Comparison of ENCODE assay signal across 8 mouse cellular contexts in the genomic region with DNA sequence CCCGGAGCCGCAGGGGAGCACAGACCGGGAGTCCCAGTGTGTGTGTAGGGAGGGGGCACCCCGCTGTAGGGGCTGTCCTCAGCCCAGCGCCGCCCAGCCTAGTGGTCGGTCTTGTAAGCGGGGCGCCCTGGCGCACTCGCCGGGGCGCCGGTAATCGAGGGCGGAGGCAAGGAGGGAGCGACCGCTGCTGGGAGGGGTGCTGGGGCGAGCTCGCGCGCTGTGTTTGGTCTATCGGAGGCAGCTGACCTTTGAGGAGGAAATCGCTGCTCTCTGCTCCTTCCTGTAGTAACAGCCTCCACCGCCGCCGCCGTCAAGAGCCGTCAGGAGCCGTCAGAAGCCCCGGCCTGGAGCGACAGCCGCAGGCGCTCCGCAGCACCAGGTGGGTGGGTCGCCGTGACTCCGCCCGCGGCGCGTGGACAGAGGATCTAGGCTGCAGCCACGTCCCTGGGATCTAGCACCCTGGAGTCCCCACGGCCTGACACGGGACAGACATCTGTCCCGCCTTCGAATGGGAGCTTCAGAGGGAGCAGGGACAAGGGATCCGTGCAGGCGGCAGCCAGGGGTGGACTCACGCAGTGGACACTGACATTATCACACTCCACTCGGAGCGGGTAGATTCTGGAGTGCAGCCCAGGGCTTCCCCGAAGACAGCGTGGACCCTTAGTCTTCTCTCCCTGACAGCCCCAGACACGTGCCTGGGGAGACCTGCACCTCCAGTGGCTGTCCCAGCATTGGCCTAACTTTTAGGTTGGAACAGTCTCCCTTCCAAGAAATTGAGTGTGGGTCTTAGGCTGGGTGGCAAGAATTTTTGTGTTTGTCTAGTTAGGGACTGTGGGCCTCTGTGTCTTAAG. TPM values are rescaled to one million over a fixed set of nuclear protein-coding genes. Genes with fewer than 3 reads are reported as not detected.
DNase-seq lines count a peak whose midpoint lies in the region; ATAC-seq and TF ChIP-seq lines count a peak whose summit lies in the region.

No protein-coding gene starts in this region.

- H3K4me2 ChIP-seq in lung, embryonic 16.5 days (ENCODE audit: low read depth, low read length), result peak overlapping the region; percentile 83

- TF ChIP-seq POLR2A in olfactory bulb, adult 2 months (IDR thresholded peaks at IDR 0.05; ENCODE audit: insufficient read depth, low read depth, low read length), result no peak

- intact Hi-C loops in heart, postnatal 10 days (cut with DNase I), result no loop called here

- peak overlapping the region; percentile 72 for H3K9ac ChIP-seq in lung, embryonic 16.5 days (ENCODE audit: low read length)

- peaks cover 85% of the 10 kb centered on the region for H3K27me3 ChIP-seq in forebrain, embryonic 10.5 days (ENCODE audit: poor library complexity, severe bottlenecking)
- no peaks in the 10 kb centered on the region; the same call in 1 of the 2 replicates for H3K27me3 ChIP-seq in lung, embryonic 16.5 days (ENCODE audit: control insufficient read depth, insufficient read depth, low read depth, low read length)

- peak; percentile 97 for ATAC-seq in CD4-positive, CD25-positive, alpha-beta regulatory T cell, adult 4 months
- ATAC-seq in lung, embryonic 16.5 days (ENCODE audit: low read depth), result peak; percentile 94

- H3K36me3 ChIP-seq in forebrain, embryonic 10.5 days (replicated peaks), result no peaks in the 10 kb centered on the region
- H3K36me3 ChIP-seq in lung, embryonic 16.5 days (ENCODE audit: control insufficient read depth, insufficient read depth, low read length), result no peaks in the 10 kb centered on the region

- peak overlapping the region; percentile 72 for H3K27ac ChIP-seq in forebrain, embryonic 10.5 days
- H3K27ac ChIP-seq in lung, embryonic 16.5 days (ENCODE audit: low read length), result peak overlapping the region; percentile 69
- no peak overlapping the region for H3K27ac ChIP-seq in olfactory bulb, adult 2 months (ENCODE audit: insufficient read depth, low read depth, low read length)

- DNase-seq in adrenal gland, postnatal 25 days, result peak; percentile 84
- DNase-seq in forebrain, embryonic 10.5 days (ENCODE audit: extremely low spot score, low spot score), result peak; percentile 59
- peak; percentile 91 to 93 for DNase-seq in heart, postnatal 10 days
- peak; percentile 83 to 91 for DNase-seq in kidney, postnatal 4 days
- DNase-seq in thymus, postnatal 10 days (ENCODE audit: low spot score in 2 of 2), result peak; percentile 82 to 85

- peak overlapping the region; percentile 56 for H3K4me3 ChIP-seq in forebrain, embryonic 10.5 days
- peak overlapping the region; percentile 63 for H3K4me3 ChIP-seq in lung, embryonic 16.5 days (ENCODE audit: low read length)
- H3K4me3 ChIP-seq in olfactory bulb, adult 2 months (ENCODE audit: insufficient read depth, low read depth, low read length), result peak overlapping the region; percentile 61

- peaks cover 19% of the 10 kb centered on the region for H3K4me1 ChIP-seq in forebrain, embryonic 10.5 days
- peaks cover 13% of the 10 kb centered on the region for H3K4me1 ChIP-seq in lung, embryonic 16.5 days (replicated peaks; ENCODE audit: control insufficient read depth, insufficient read depth, low read length)
- peaks cover 14% of the 10 kb centered on the region for H3K4me1 ChIP-seq in olfactory bulb, adult 2 months (ENCODE audit: control insufficient read depth, insufficient read depth, low read length)

- TF ChIP-seq CTCF in olfactory bulb, adult 2 months (IDR thresholded peaks at IDR 0.05; ENCODE audit: insufficient read depth, low read depth, low read length), result no peak

- no peaks in the 10 kb centered on the region for H3K9me3 ChIP-seq in forebrain, embryonic 10.5 days
- H3K9me3 ChIP-seq in lung, embryonic 16.5 days (ENCODE audit: control insufficient read depth, low read length), result no peaks in the 10 kb centered on the region

- WGBS in forebrain, embryonic 10.5 days, result 3% methylated on average over 54 of the region's 55 CpGs
- under 1% methylated on average over 52 of the region's 55 CpGs for WGBS in lung, embryonic 16.5 days
- 4% methylated on average over 55 of the region's 55 CpGs for WGBS in olfactory bulb, adult 2 months

RNA-seq across cellular contexts. Expression of a gene that starts 1.3 kb away (rescaled TPM):
- polyA plus RNA-seq in CD4-positive, CD25-positive, alpha-beta regulatory T cell, adult 4 months (2017; shearing (Covaris generic)), result 10 to 100 TPM; 37.9 to 52.4 TPM
- total RNA-seq in adrenal gland, postnatal 25 days (2021), result 43.8 and 54.5 TPM in 2 replicates
- polyA plus RNA-seq in forebrain, embryonic 10.5 days (2016; fragmentation: Nextera tagmentation; extraction: Ambion mirVana), result 1.7 TPM in 2 replicates
- 10 to 100 TPM; 22.9 to 26.9 TPM for total RNA-seq in heart, postnatal 10 days (2021)
- polyA plus RNA-seq in lung, embryonic 16.5 days (2015; fragmentation: Nextera tagmentation; extraction: Ambion mirVana), result 11.0 and 11.3 TPM in 2 replicates
- not detected in 2 replicates for polyA plus RNA-seq in olfactory bulb, adult 2 months (2012; ENCODE audit: insufficient read depth, insufficient read length, low replicate concordance, missing spikeins)

RNA-seq across cellular contexts. Expression of a gene that starts 9.9 kb away (rescaled TPM):
- 10 to 100 TPM; 39.3 to 53.2 TPM for polyA plus RNA-seq in CD4-positive, CD25-positive, alpha-beta regulatory T cell, adult 4 months (2017; shearing (Covaris generic))
- 89.0 and 123 TPM in 2 replicates for total RNA-seq in adrenal gland, postnatal 25 days (2021)
- polyA plus RNA-seq in forebrain, embryonic 10.5 days (2016; fragmentation: Nextera tagmentation; extraction: Ambion mirVana), result 14.9 and 16.2 TPM in 2 replicates
- total RNA-seq in heart, postnatal 10 days (2021), result 10 to 100 TPM; 52.1 to 58.6 TPM
- 27.2 and 28.4 TPM in 2 replicates for polyA plus RNA-seq in lung, embryonic 16.5 days (2015; fragmentation: Nextera tagmentation; extraction: Ambion mirVana)
- polyA plus RNA-seq in olfactory bulb, adult 2 months (2012; ENCODE audit: insufficient read depth, insufficient read length, low replicate concordance, missing spikeins), result 121 TPM in 1 of 2 replicates, not detected in the other
